Mouse (Mus musculus) hindbrain, embryonic 16.5 days (tissue): ENCODE data around the gene Trim11. TPM values are rescaled to one million over a fixed set of nuclear protein-coding genes. Genes with fewer than 3 reads are reported as not detected.

Experiments used
- ATAC-seq: fragments of 200-750 bp; cut with Nextera tagmentation; 2 replicates; pipeline ENCODE4 v1.8.0; 2017; ENCODE audit warnings: moderate TSS enrichment, moderate library complexity
- H3K27ac ChIP-seq: fragments of 300-500 bp; sonication (generic); 2 replicates; pipeline ENCODE4 v1.5.1; 2014; ENCODE audit warnings: low read depth, mild to moderate bottlenecking, control low read depth, low read length, moderate library complexity
- H3K27me3 ChIP-seq: fragments of 300-500 bp; sonication (generic); replicated peaks from 2 replicates; pipeline ENCODE4 v1.6.1; 2014; ENCODE audit warnings: low read length; ENCODE audit not compliant: control insufficient read depth, insufficient read depth
- H3K36me3 ChIP-seq: fragments of 300-500 bp; sonication (generic); 2 replicates; pipeline ENCODE4 v1.6.1; 2014; ENCODE audit warnings: mild to moderate bottlenecking, low read length, moderate library complexity, mixed read lengths; ENCODE audit not compliant: control insufficient read depth, insufficient read depth
- H3K4me1 ChIP-seq: fragments of 300-500 bp; sonication (generic); 2 replicates; pipeline ENCODE4 v1.6.1; 2014; ENCODE audit warnings: low read depth, low read length; ENCODE audit not compliant: control insufficient read depth, insufficient read depth
- H3K4me2 ChIP-seq: fragments of 300-500 bp; sonication (generic); 2 replicates; pipeline ENCODE4 v1.6.1; 2014; ENCODE audit warnings: mild to moderate bottlenecking, low read length, control low read depth, moderate library complexity
- H3K4me3 ChIP-seq: fragments of 300-500 bp; sonication (generic); 2 replicates; pipeline ENCODE4 v1.5.1; 2014; ENCODE audit warnings: mild to moderate bottlenecking, low read length, control low read depth, moderate library complexity
- H3K9ac ChIP-seq: fragments of 300-500 bp; sonication (generic); 2 replicates; pipeline ENCODE4 v1.6.1; 2014; ENCODE audit warnings: low read depth, mild to moderate bottlenecking, control low read depth, low read length, moderate library complexity
- H3K9me3 ChIP-seq: fragments of 300-500 bp; sonication (generic); 2 replicates; pipeline ENCODE4 v1.6.1; 2014; ENCODE audit warnings: mild to moderate bottlenecking, low read length, moderate library complexity; ENCODE audit not compliant: control insufficient read depth
- WGBS: fragments of 180-500 bp; shearing (Covaris S2); extraction: QIAGEN DNeasy Blood & Tissue Kit; methylation state at CpG from one replicate; pipeline ENCODE4 v1.1.7; 2014; 5-methylcytosine and 5-hydroxymethylcytosine counted together
- polyA plus RNA-seq: library from polyadenylated mRNA; unstranded; fragments of >200 nt; fragmentation: Nextera tagmentation; extraction: Ambion mirVana; gene quantifications from 2 replicates; pipeline ENCODE4 v1.2.1, GENCODE M21; 2015

The Trim11 gene
- polyA plus RNA-seq, 1 experiment from 2014 or later, result 20.7 TPM

DNA sequence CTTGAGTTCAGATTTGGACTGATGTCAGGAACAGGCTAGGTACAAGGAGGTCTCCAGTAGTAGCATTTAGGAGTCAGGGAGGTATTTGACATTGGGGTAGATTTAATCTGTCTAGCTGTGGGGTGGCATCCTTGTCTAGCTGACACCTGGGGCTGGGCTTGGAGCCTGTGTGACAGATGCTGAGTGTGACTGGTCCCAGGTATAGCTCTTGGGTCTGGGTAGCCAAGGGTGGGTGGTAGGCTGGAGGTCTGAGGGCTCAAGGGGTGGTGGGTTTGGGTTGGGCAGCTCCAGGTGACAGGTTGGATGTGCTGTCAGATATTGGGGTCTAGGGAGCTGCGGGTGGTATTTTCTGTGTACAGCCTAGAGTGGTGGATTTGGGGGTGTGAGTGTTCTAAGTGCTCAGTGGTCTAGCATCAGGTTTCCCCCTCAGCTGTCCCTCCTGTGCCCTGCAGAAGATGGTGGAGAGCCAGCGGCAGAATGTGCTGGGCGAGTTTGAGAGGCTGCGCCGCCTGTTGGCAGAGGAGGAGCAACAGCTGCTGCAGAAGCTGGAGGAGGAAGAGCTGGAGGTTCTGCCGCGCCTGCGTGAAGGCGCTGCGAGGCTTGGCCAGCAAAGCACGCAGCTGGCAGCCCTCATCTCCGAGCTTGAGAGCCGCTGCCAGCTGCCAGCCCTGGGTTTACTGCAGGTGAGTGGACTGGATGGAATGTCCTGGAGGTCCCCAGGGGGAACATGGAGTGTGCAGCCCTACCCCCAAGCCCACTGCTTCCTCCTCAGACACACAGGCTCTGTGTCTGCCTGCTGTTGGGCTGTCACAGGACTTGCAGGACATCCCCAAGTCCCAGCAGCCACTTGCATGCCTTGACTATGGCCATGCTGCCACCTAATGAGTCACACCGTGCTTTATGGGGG is 3.9 kb downstream of the Trim11 start:
- Histone ChIP-seq H3K27me3 (no peaks in the 10 kb centered on the region), H3K4me1 (peaks cover 29% of the 10 kb centered on the region), H3K9me3 (no peaks in the 10 kb centered on the region), H3K9ac (no peak overlapping the region), H3K4me3 (no peak overlapping the region), H3K27ac (no peak overlapping the region), H3K36me3 (peaks cover 25% of the 10 kb centered on the region), H3K4me2 (no peak overlapping the region)
- ATAC-seq, result no peak; the same call in 1 of the 2 replicates
- 51% methylated on average over 14 of the region's 14 CpGs for WGBS

DNA sequence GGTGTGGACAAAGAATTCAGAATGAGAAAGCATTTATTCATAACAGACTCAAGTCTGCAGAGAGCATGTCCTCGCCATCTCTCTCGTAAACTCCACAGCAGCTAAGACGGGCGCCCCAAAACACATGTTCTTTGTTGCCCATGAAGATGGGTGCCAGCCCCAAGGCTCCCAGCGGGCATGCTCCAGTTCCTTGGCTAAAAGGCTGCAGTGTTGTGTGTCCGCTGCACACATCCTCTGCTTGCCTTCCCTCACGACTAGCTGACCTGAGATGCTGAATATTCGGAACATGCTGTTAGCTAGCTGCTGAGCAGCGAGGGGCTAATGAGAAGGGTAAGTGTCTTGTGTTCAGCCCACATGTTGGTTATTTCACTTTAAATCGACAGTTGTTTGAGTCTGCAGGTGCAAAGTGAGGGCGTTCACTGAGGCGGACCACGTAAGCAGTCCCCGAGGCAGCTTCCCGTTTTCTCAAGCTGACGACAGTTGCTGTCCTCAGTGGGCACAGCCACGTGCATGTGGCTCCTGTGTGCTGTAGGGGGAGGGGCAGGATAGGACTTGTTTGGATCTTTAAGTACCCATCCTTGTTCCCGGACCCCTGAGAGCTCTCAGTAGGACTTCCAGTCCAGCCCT is 4.7 kb downstream of the Trim11 start:
- 86% methylated on average over 18 of the region's 18 CpGs for WGBS
- H3K4me1 ChIP-seq, result peaks cover 25% of the 10 kb centered on the region
- H3K27me3 ChIP-seq, result no peaks in the 10 kb centered on the region
- no peak for ATAC-seq
- peaks cover 25% of the 10 kb centered on the region for H3K36me3 ChIP-seq
- no peaks in the 10 kb centered on the region for H3K9me3 ChIP-seq
- H3K4me3 ChIP-seq, result no peak overlapping the region
- H3K4me2 ChIP-seq, result no peak overlapping the region
- no peak overlapping the region for H3K27ac ChIP-seq
- H3K9ac ChIP-seq, result no peak overlapping the region

GRCm38 (mm10) chr11:58983691-58984341 is 5.9 kb downstream of the Trim11 start:
- Histone ChIP-seq H3K27ac (no peak overlapping the region), H3K4me3 (no peak overlapping the region), H3K4me2 (no peak overlapping the region), H3K36me3 (peaks cover 27% of the 10 kb centered on the region), H3K4me1 (peaks cover 22% of the 10 kb centered on the region), H3K9me3 (no peaks in the 10 kb centered on the region), H3K9ac (no peak overlapping the region), H3K27me3 (no peaks in the 10 kb centered on the region)
- ATAC-seq, result no peak
- WGBS, result 93% methylated on average over 6 of the region's 6 CpGs

GRCm38 (mm10) chr11:58984657-58985056 is 6.8 kb downstream of the Trim11 start:
- no peak overlapping the region for H3K9ac ChIP-seq
- no peak overlapping the region for H3K27ac ChIP-seq
- no peak for ATAC-seq
- H3K4me2 ChIP-seq, result no peak overlapping the region
- H3K36me3 ChIP-seq, result peaks cover 35% of the 10 kb centered on the region
- no peaks in the 10 kb centered on the region for H3K9me3 ChIP-seq
- H3K4me3 ChIP-seq, result no peak overlapping the region
- WGBS, result 96% methylated on average over 7 of the region's 7 CpGs
- H3K4me1 ChIP-seq, result peaks cover 14% of the 10 kb centered on the region
- H3K27me3 ChIP-seq, result no peaks in the 10 kb centered on the region

GRCm38 (mm10) chr11:58985299-58985917 is 7.5 kb downstream of the Trim11 start:
- H3K9ac ChIP-seq, result no peak overlapping the region
- no peak overlapping the region for H3K4me3 ChIP-seq
- no peaks in the 10 kb centered on the region for H3K9me3 ChIP-seq
- no peaks in the 10 kb centered on the region for H3K27me3 ChIP-seq
- no peak for ATAC-seq
- WGBS, result 94% methylated on average over 3 of the region's 3 CpGs
- H3K27ac ChIP-seq, result no peak overlapping the region
- peaks cover 7% of the 10 kb centered on the region for H3K4me1 ChIP-seq
- peaks cover 37% of the 10 kb centered on the region for H3K36me3 ChIP-seq
- no peak overlapping the region for H3K4me2 ChIP-seq

GRCm38 (mm10) chr11:58989166-58989565 is 11.3 kb downstream of the Trim11 start:
- no peak overlapping the region for H3K4me2 ChIP-seq
- no peak overlapping the region for H3K9ac ChIP-seq
- H3K27ac ChIP-seq, result no peak overlapping the region
- H3K27me3 ChIP-seq, result no peaks in the 10 kb centered on the region
- H3K36me3 ChIP-seq, result peaks cover 28% of the 10 kb centered on the region
- no peak overlapping the region for H3K4me3 ChIP-seq
- ATAC-seq, result no peak
- H3K4me1 ChIP-seq, result no peaks in the 10 kb centered on the region
- 94% methylated on average over 4 of the region's 4 CpGs for WGBS
- H3K9me3 ChIP-seq, result no peaks in the 10 kb centered on the region

- Histone ChIP-seq H3K9ac (no peak overlapping the region), H3K4me2 (no peak overlapping the region), H3K9me3 (no peaks in the 10 kb centered on the region), H3K27me3 (no peaks in the 10 kb centered on the region), H3K27ac (no peak overlapping the region), H3K4me1 (no peaks in the 10 kb centered on the region), H3K4me3 (no peak overlapping the region), H3K36me3 (peaks cover 25% of the 10 kb centered on the region)
- 92% methylated on average over 17 of the region's 17 CpGs for WGBS
- no peak for ATAC-seq
These were observed 12.2 kb downstream of the Trim11 start for GRCm38 (mm10) chr11:58990141-58990540.

GRCm38 (mm10) chr11:58990794-58991193 is 12.9 kb downstream of the Trim11 start:
- Histone ChIP-seq H3K27me3 (no peaks in the 10 kb centered on the region), H3K9me3 (no peaks in the 10 kb centered on the region), H3K4me2 (no peak overlapping the region), H3K36me3 (peaks cover 18% of the 10 kb centered on the region), H3K4me1 (no peaks in the 10 kb centered on the region), H3K9ac (no peak overlapping the region), H3K4me3 (no peak overlapping the region), H3K27ac (no peak overlapping the region)
- ATAC-seq, result no peak
- WGBS, result 88% methylated on average over 9 of the region's 9 CpGs

- ATAC-seq, result no peak
- H3K9ac ChIP-seq, result no peak overlapping the region
- no peaks in the 10 kb centered on the region for H3K9me3 ChIP-seq
- 84% methylated on average over 3 of the region's 3 CpGs for WGBS
- no peak overlapping the region for H3K4me2 ChIP-seq
- peaks cover 12% of the 10 kb centered on the region for H3K36me3 ChIP-seq
- no peaks in the 10 kb centered on the region for H3K27me3 ChIP-seq
- H3K4me3 ChIP-seq, result no peak overlapping the region
- H3K27ac ChIP-seq, result no peak overlapping the region
- H3K4me1 ChIP-seq, result no peaks in the 10 kb centered on the region
These were observed 14.0 kb downstream of the Trim11 start for GRCm38 (mm10) chr11:58991911-58992310.
